Mouse (Mus musculus) hindbrain, embryonic 10.5 days (tissue): ENCODE measurements around the gene Opn3. TPM values are rescaled to one million over a fixed set of nuclear protein-coding genes. Genes with fewer than 3 reads are reported as not detected.

Experiments used
- DNase-seq: peaks from one replicate; pipeline ENCODE4 v3.0.0-alpha.2; 2017; ENCODE audit warnings: low spot score
- H3K27ac ChIP-seq: fragments of 300-500 bp; sonication (generic); 2 replicates; pipeline ENCODE4 v1.5.1; 2016; ENCODE audit warnings: mild to moderate bottlenecking, moderate library complexity
- H3K27me3 ChIP-seq: fragments of 300-500 bp; sonication (generic); 2 replicates; pipeline ENCODE4 v1.6.1; 2016; ENCODE audit warnings: mild to moderate bottlenecking; ENCODE audit not compliant: poor library complexity, insufficient read depth, severe bottlenecking
- H3K36me3 ChIP-seq: fragments of 300-500 bp; sonication (generic); 2 replicates; pipeline ENCODE4 v1.6.1; 2016; ENCODE audit warnings: mild to moderate bottlenecking, moderate library complexity
- H3K4me1 ChIP-seq: fragments of 300-500 bp; sonication (generic); replicated peaks from 2 replicates; pipeline ENCODE4 v1.6.1; 2016; ENCODE audit warnings: mild to moderate bottlenecking
- H3K4me3 ChIP-seq: fragments of 300-500 bp; sonication (generic); 2 replicates; pipeline ENCODE4 v1.5.1; 2016; ENCODE audit warnings: mild to moderate bottlenecking, moderate library complexity
- H3K9me3 ChIP-seq: fragments of 300-500 bp; sonication (generic); 2 replicates; pipeline ENCODE4 v1.6.1; 2016; ENCODE audit warnings: mild to moderate bottlenecking, moderate library complexity
- WGBS: fragments of 180-500 bp; shearing (Covaris S2); methylation state at CpG from one replicate; pipeline ENCODE4 v1.1.7; 2016; 5-methylcytosine and 5-hydroxymethylcytosine counted together
- polyA plus RNA-seq: library from polyadenylated mRNA; unstranded; fragments of >200 nt; fragmentation: Nextera tagmentation; extraction: Ambion mirVana; gene quantifications from 2 replicates; pipeline ENCODE4 v1.2.1, GENCODE M21; 2016

Gene Opn3
- polyA plus RNA-seq, 1 experiment from 2014 or later = 14.3 TPM

GRCm38 (mm10) chr1:175680995-175681394 lies 11.6 kb downstream of the Opn3 start:
- no peak for DNase-seq
- no peaks in the 10 kb centered on the region for H3K9me3 ChIP-seq
- no peak overlapping the region for H3K4me3 ChIP-seq
- no peaks in the 10 kb centered on the region for H3K4me1 ChIP-seq
- peaks cover 36% of the 10 kb centered on the region for H3K36me3 ChIP-seq
- WGBS = 89% methylated on average over 6 of the region's 6 CpGs
- H3K27ac ChIP-seq = no peak overlapping the region
- no peaks in the 10 kb centered on the region for H3K27me3 ChIP-seq

- no peak for DNase-seq
- Histone ChIP-seq H3K27ac (no peak overlapping the region), H3K36me3 (peaks cover 19% of the 10 kb centered on the region), H3K9me3 (no peaks in the 10 kb centered on the region), H3K27me3 (no peaks in the 10 kb centered on the region), H3K4me3 (no peak overlapping the region), H3K4me1 (no peaks in the 10 kb centered on the region)
- WGBS = 86% methylated on average over 6 of the region's 6 CpGs
Observed at GRCm38 (mm10) chr1:175677459-175677858, 15.1 kb downstream of the Opn3 start.

- no peak overlapping the region for H3K4me3 ChIP-seq
- no peak for DNase-seq
- no peaks in the 10 kb centered on the region for H3K4me1 ChIP-seq
- WGBS = 91% methylated on average over 6 of the region's 6 CpGs
- H3K27me3 ChIP-seq = no peaks in the 10 kb centered on the region
- peaks cover 12% of the 10 kb centered on the region for H3K36me3 ChIP-seq
- H3K9me3 ChIP-seq = no peaks in the 10 kb centered on the region
- no peak overlapping the region for H3K27ac ChIP-seq
Observed at GRCm38 (mm10) chr1:175675116-175675515, 17.5 kb downstream of the Opn3 start.

- WGBS = 88% methylated on average over 7 of the region's 7 CpGs
- Histone ChIP-seq H3K9me3 (no peaks in the 10 kb centered on the region), H3K4me3 (no peak overlapping the region), H3K36me3 (peaks cover 12% of the 10 kb centered on the region), H3K4me1 (no peaks in the 10 kb centered on the region), H3K27me3 (no peaks in the 10 kb centered on the region), H3K27ac (no peak overlapping the region)
- DNase-seq = no peak
Observed at GRCm38 (mm10) chr1:175673563-175674325, 18.8 kb downstream of the Opn3 start.

GRCm38 (mm10) chr1:175671626-175672025 lies 20.9 kb downstream of the Opn3 start:
- WGBS = 48% methylated on average over 1 of the region's 1 CpGs
- H3K9me3 ChIP-seq = no peaks in the 10 kb centered on the region
- no peak overlapping the region for H3K4me3 ChIP-seq
- no peaks in the 10 kb centered on the region for H3K27me3 ChIP-seq
- no peaks in the 10 kb centered on the region for H3K4me1 ChIP-seq
- H3K36me3 ChIP-seq = peaks cover 6% of the 10 kb centered on the region; the same call in 1 of the 2 replicates
- DNase-seq = no peak
- no peak overlapping the region for H3K27ac ChIP-seq

- Histone ChIP-seq H3K4me3 (no peak overlapping the region), H3K27me3 (no peaks in the 10 kb centered on the region), H3K27ac (no peak overlapping the region), H3K36me3 (peaks cover 3% of the 10 kb centered on the region; the same call in 1 of the 2 replicates), H3K4me1 (peaks cover 5% of the 10 kb centered on the region; the same call in 1 of the 2 replicates), H3K9me3 (no peaks in the 10 kb centered on the region)
- no peak for DNase-seq
- 82% methylated on average over 7 of the region's 7 CpGs for WGBS
Observed at GRCm38 (mm10) chr1:175670042-175670441, 22.5 kb downstream of the Opn3 start.

GRCm38 (mm10) chr1:175669456-175669855 lies 23.1 kb downstream of the Opn3 start:
- no peak for DNase-seq
- Histone ChIP-seq H3K4me3 (no peak overlapping the region), H3K4me1 (peaks cover 5% of the 10 kb centered on the region; the same call in 1 of the 2 replicates), H3K27me3 (no peaks in the 10 kb centered on the region), H3K27ac (no peak overlapping the region), H3K36me3 (peaks cover 6% of the 10 kb centered on the region; the same call in 1 of the 2 replicates), H3K9me3 (no peaks in the 10 kb centered on the region)
- WGBS = 91% methylated on average over 3 of the region's 3 CpGs

- Histone ChIP-seq H3K36me3 (peaks cover 9% of the 10 kb centered on the region), H3K27me3 (no peaks in the 10 kb centered on the region), H3K9me3 (no peaks in the 10 kb centered on the region), H3K4me3 (no peak overlapping the region), H3K27ac (no peak overlapping the region), H3K4me1 (peaks cover 5% of the 10 kb centered on the region; the same call in 1 of the 2 replicates)
- DNase-seq = peak; percentile 15
- 81% methylated on average over 5 of the region's 5 CpGs for WGBS
Observed at GRCm38 (mm10) chr1:175668666-175669405, 23.7 kb downstream of the Opn3 start.

GRCm38 (mm10) chr1:175659900-175660299 lies 32.7 kb downstream of the Opn3 start:
- WGBS = 95% methylated on average over 4 of the region's 4 CpGs
- no peak overlapping the region for H3K4me3 ChIP-seq
- DNase-seq = no peak
- H3K36me3 ChIP-seq = peaks cover 26% of the 10 kb centered on the region
- H3K9me3 ChIP-seq = no peaks in the 10 kb centered on the region
- H3K27me3 ChIP-seq = no peaks in the 10 kb centered on the region
- no peak overlapping the region for H3K27ac ChIP-seq
- no peaks in the 10 kb centered on the region for H3K4me1 ChIP-seq

- Histone ChIP-seq H3K27ac (no peak overlapping the region), H3K9me3 (no peaks in the 10 kb centered on the region), H3K27me3 (no peaks in the 10 kb centered on the region), H3K36me3 (no peaks in the 10 kb centered on the region), H3K4me1 (no peaks in the 10 kb centered on the region), H3K4me3 (no peak overlapping the region)
- WGBS = 93% methylated on average over 4 of the region's 4 CpGs
- DNase-seq = no peak
Observed at GRCm38 (mm10) chr1:175648615-175649014, 44.0 kb downstream of the Opn3 start.

- H3K36me3 ChIP-seq = no peaks in the 10 kb centered on the region
- no peaks in the 10 kb centered on the region for H3K9me3 ChIP-seq
- no peak overlapping the region for H3K27ac ChIP-seq
- DNase-seq = no peak
- WGBS = 81% methylated on average over 9 of the region's 9 CpGs
- H3K4me1 ChIP-seq = no peaks in the 10 kb centered on the region
- H3K4me3 ChIP-seq = no peak overlapping the region
- no peaks in the 10 kb centered on the region for H3K27me3 ChIP-seq
Observed at GRCm38 (mm10) chr1:175646952-175647351, 45.6 kb downstream of the Opn3 start.

- H3K27ac ChIP-seq = no peak overlapping the region
- no peaks in the 10 kb centered on the region for H3K9me3 ChIP-seq
- DNase-seq = no peak
- no peaks in the 10 kb centered on the region for H3K4me1 ChIP-seq
- no peaks in the 10 kb centered on the region for H3K36me3 ChIP-seq
- H3K27me3 ChIP-seq = no peaks in the 10 kb centered on the region
- 80% methylated on average over 5 of the region's 5 CpGs for WGBS
- no peak overlapping the region for H3K4me3 ChIP-seq
Observed at GRCm38 (mm10) chr1:175643496-175644265, 48.9 kb downstream of the Opn3 start.
